Mouse (Mus musculus) gastrocnemius, adult 2 months (tissue): ENCODE measurements around the gene Pou2f3. TPM values are rescaled to one million over a fixed set of nuclear protein-coding genes. Genes with fewer than 3 reads are reported as not detected.
A peak's percentile ranks its signal among the peaks of the same experiment; 100 is the strongest.

Source experiments
- DNase-seq: peaks from one replicate; pipeline ENCODE4 v3.0.0; 2022
- H3K27ac ChIP-seq: fragments of 200-600 bp; 2 replicates; pipeline ENCODE4 v1.8.1; 2022; ENCODE audit warnings: mild to moderate bottlenecking
- H3K4me3 ChIP-seq: fragments of 200-600 bp; 2 replicates; pipeline ENCODE4 v1.8.1; 2022; ENCODE audit warnings: mild to moderate bottlenecking, moderate library complexity
- CTCF ChIP-seq: fragments of 200-600 bp; IDR thresholded peaks from 2 replicates; pipeline ENCODE4 v1.8.1; 2022; ENCODE audit warnings: antibody characterized with exemption, mild to moderate bottlenecking, moderate library complexity
- intact Hi-C: fragments of 180-260 bp; cut with DNase I; formaldehyde crosslinking; loops from one replicate; pipeline ENCODE4 v1.15.1; 2025
- total RNA-seq, 2 experiments: library from RNA; stranded (reverse); gene quantifications; 2 replicates each; pipeline ENCODE4 v1.2.3; 2021

The Pou2f3 gene
- total RNA-seq, 2 experiments from 2014 or later, result 0.11 to 0.15 TPM

GRCm38 (mm10) chr9:43189021-43189356 lies 21.2 kb downstream of the Pou2f3 start:
- no peak for TF ChIP-seq CTCF
- no peak for DNase-seq
- no peak overlapping the region for H3K27ac ChIP-seq
- intact Hi-C loops, result no loop called here
- no peak overlapping the region for H3K4me3 ChIP-seq

GRCm38 (mm10) chr9:43188309-43189020 lies 21.7 kb downstream of the Pou2f3 start:
- Histone ChIP-seq H3K27ac (no peak overlapping the region), H3K4me3 (no peak overlapping the region)
- TF ChIP-seq CTCF, result no peak
- intact Hi-C loops, result no loop called here
- DNase-seq, result no peak

- intact Hi-C loops, result no loop called here
- TF ChIP-seq CTCF, result no peak
- DNase-seq, result no peak
- H3K27ac ChIP-seq, result no peak overlapping the region
- H3K4me3 ChIP-seq, result no peak overlapping the region
Measured at GRCm38 (mm10) chr9:43179614-43180013, 30.6 kb downstream of the Pou2f3 start.

GRCm38 (mm10) chr9:43178172-43178571 lies 32.0 kb downstream of the Pou2f3 start:
- no peak overlapping the region for H3K27ac ChIP-seq
- DNase-seq, result no peak
- TF ChIP-seq CTCF, result peak; percentile 3; the same call in 1 of the 2 replicates
- intact Hi-C loops, result no loop called here
- H3K4me3 ChIP-seq, result no peak overlapping the region

- H3K27ac ChIP-seq, result no peak overlapping the region
- DNase-seq, result no peak
- TF ChIP-seq CTCF, result no peak
- no peak overlapping the region for H3K4me3 ChIP-seq
- intact Hi-C loops, result no loop called here
Measured at GRCm38 (mm10) chr9:43167081-43167480, 43.1 kb downstream of the Pou2f3 start.

- Histone ChIP-seq H3K4me3 (no peak overlapping the region), H3K27ac (no peak overlapping the region)
- TF ChIP-seq CTCF, result no peak
- DNase-seq, result no peak
- intact Hi-C loops, result no loop called here
Measured at GRCm38 (mm10) chr9:43166346-43166745, 43.8 kb downstream of the Pou2f3 start.

- Histone ChIP-seq H3K4me3 (no peak overlapping the region), H3K27ac (no peak overlapping the region)
- intact Hi-C loops, result no loop called here
- DNase-seq, result no peak
- no peak for TF ChIP-seq CTCF
Measured at GRCm38 (mm10) chr9:43155960-43156359, 54.2 kb downstream of the Pou2f3 start.

GRCm38 (mm10) chr9:43151779-43152178 lies 58.4 kb downstream of the Pou2f3 start:
- TF ChIP-seq CTCF, result no peak
- Histone ChIP-seq H3K27ac (no peak overlapping the region), H3K4me3 (no peak overlapping the region)
- DNase-seq, result no peak
- intact Hi-C loops, result no loop called here

GRCm38 (mm10) chr9:43150957-43151356 lies 59.2 kb downstream of the Pou2f3 start:
- Histone ChIP-seq H3K27ac (no peak overlapping the region), H3K4me3 (no peak overlapping the region)
- no peak for DNase-seq
- TF ChIP-seq CTCF, result no peak
- intact Hi-C loops, result no loop called here

- no peak overlapping the region for H3K4me3 ChIP-seq
- H3K27ac ChIP-seq, result no peak overlapping the region
- DNase-seq, result no peak
Measured at GRCm38 (mm10) chr9:43150075-43150474, 60.1 kb downstream of the Pou2f3 start.

GRCm38 (mm10) chr9:43149498-43149897 lies 60.7 kb downstream of the Pou2f3 start:
- DNase-seq, result no peak
- intact Hi-C loops, result no loop called here
- no peak overlapping the region for H3K4me3 ChIP-seq
- TF ChIP-seq CTCF, result no peak
- H3K27ac ChIP-seq, result no peak overlapping the region

More at GRCm38 (mm10) chr9:43150075-43150474, 60.1 kb downstream of the Pou2f3 start:
- no peak for TF ChIP-seq CTCF
- intact Hi-C loops, result no loop called here

- Histone ChIP-seq H3K4me3 (no peak overlapping the region), H3K27ac (no peak overlapping the region)
- DNase-seq, result no peak
- intact Hi-C loops, result no loop called here
- no peak for TF ChIP-seq CTCF
Measured at GRCm38 (mm10) chr9:43145196-43145595, 65.0 kb downstream of the Pou2f3 start.

GRCm38 (mm10) chr9:43144206-43144810 lies 65.9 kb downstream of the Pou2f3 start:
- no peak for DNase-seq
- intact Hi-C loops, result no loop called here
- H3K4me3 ChIP-seq, result no peak overlapping the region
- H3K27ac ChIP-seq, result no peak overlapping the region
- peak; percentile 27; the same call in 1 of the 2 replicates for TF ChIP-seq CTCF

GRCm38 (mm10) chr9:43141839-43142238 lies 68.3 kb downstream of the Pou2f3 start:
- no peak overlapping the region for H3K27ac ChIP-seq
- intact Hi-C loops, result loop anchor here (1.0 kb wide), 2 partner anchors 69 to 142 kb away; no protein-coding TSS in a partner anchor
- no peak overlapping the region for H3K4me3 ChIP-seq
- DNase-seq, result peak; percentile 75
- TF ChIP-seq CTCF, result peak; percentile 94
